Mouse (Mus musculus) midbrain, embryonic 11.5 days (tissue): ENCODE results near the gene Grk5. TPM values are rescaled to one million over a fixed set of nuclear protein-coding genes. Genes with fewer than 3 reads are reported as not detected.

Experiments
- ATAC-seq: fragments of 200-750 bp; cut with Nextera tagmentation; 2 replicates; pipeline ENCODE4 v1.8.0; 2017; ENCODE audit warnings: moderate TSS enrichment, moderate library complexity; ENCODE audit not compliant: low FRiP score
- DNase-seq: peaks from one replicate; pipeline ENCODE4 v3.0.0; 2015; ENCODE audit warnings: low spot score; ENCODE audit errors: missing footprints
- H3K27ac ChIP-seq: fragments of 300-500 bp; sonication (generic); 2 replicates; pipeline ENCODE4 v1.5.1; 2014; ENCODE audit warnings: low read depth, low read length
- H3K27me3 ChIP-seq: fragments of 300-500 bp; sonication (generic); 2 replicates; pipeline ENCODE4 v1.6.1; 2014; ENCODE audit warnings: mild to moderate bottlenecking, low read length, moderate library complexity, mixed read lengths; ENCODE audit not compliant: control insufficient read depth, insufficient read depth
- H3K36me3 ChIP-seq: fragments of 300-500 bp; sonication (generic); 2 replicates; pipeline ENCODE4 v1.6.1; 2014; ENCODE audit warnings: mild to moderate bottlenecking, low read length, moderate library complexity, mixed read lengths; ENCODE audit not compliant: control insufficient read depth, insufficient read depth
- H3K4me1 ChIP-seq: fragments of 300-500 bp; sonication (generic); 2 replicates; pipeline ENCODE4 v1.6.1; 2014; ENCODE audit warnings: low read length; ENCODE audit not compliant: control insufficient read depth, insufficient read depth
- H3K4me2 ChIP-seq: fragments of 300-500 bp; sonication (generic); 2 replicates; pipeline ENCODE4 v1.6.1; 2014; ENCODE audit warnings: mild to moderate bottlenecking, moderate library complexity
- H3K4me3 ChIP-seq: fragments of 300-500 bp; sonication (generic); 2 replicates; pipeline ENCODE4 v1.5.1; 2014; ENCODE audit warnings: low read depth, low read length
- H3K9ac ChIP-seq: fragments of 300-500 bp; sonication (generic); 2 replicates; pipeline ENCODE4 v1.6.1; 2014; ENCODE audit warnings: low read length
- H3K9me3 ChIP-seq: fragments of 300-500 bp; sonication (generic); 2 replicates; pipeline ENCODE4 v1.6.1; 2016; ENCODE audit warnings: low read length; ENCODE audit not compliant: control insufficient read depth
- WGBS: fragments of 180-500 bp; shearing (Covaris S2); extraction: QIAGEN DNeasy Blood & Tissue Kit; methylation state at CpG from one replicate; pipeline ENCODE4 v1.1.7; 2014; 5-methylcytosine and 5-hydroxymethylcytosine counted together
- polyA plus RNA-seq: library from polyadenylated mRNA; unstranded; fragments of >200 nt; fragmentation: Nextera tagmentation; extraction: Ambion mirVana; gene quantifications from 2 replicates; pipeline ENCODE4 v1.2.1, GENCODE M21; 2014

The Grk5 gene
- polyA plus RNA-seq, 1 experiment from 2014 or later: 2.7 TPM

- DNase-seq (no peak), ATAC-seq (no peak)
- 90% methylated on average over 1 of the region's 1 CpGs for WGBS
- H3K27me3 ChIP-seq: no peaks in the 10 kb centered on the region
- H3K4me1 ChIP-seq: no peaks in the 10 kb centered on the region
- no peak overlapping the region for H3K9ac ChIP-seq
- no peak overlapping the region for H3K4me2 ChIP-seq
- no peak overlapping the region for H3K4me3 ChIP-seq
- H3K36me3 ChIP-seq: no peaks in the 10 kb centered on the region
- no peaks in the 10 kb centered on the region for H3K9me3 ChIP-seq
- H3K27ac ChIP-seq: no peak overlapping the region
Observed at GRCm38 (mm10) chr19:61017477-61018266, 128.1 kb downstream of the Grk5 start.

- H3K4me3 ChIP-seq: no peak overlapping the region
- H3K9me3 ChIP-seq: no peaks in the 10 kb centered on the region
- H3K4me2 ChIP-seq: no peak overlapping the region
- H3K36me3 ChIP-seq: no peaks in the 10 kb centered on the region
- WGBS: 87% methylated on average over 2 of the region's 2 CpGs
- H3K4me1 ChIP-seq: no peaks in the 10 kb centered on the region
- H3K27me3 ChIP-seq: no peaks in the 10 kb centered on the region
- no peak overlapping the region for H3K9ac ChIP-seq
- no peak overlapping the region for H3K27ac ChIP-seq
- no peak for DNase-seq
- ATAC-seq: no peak
Observed at GRCm38 (mm10) chr19:61021502-61021901, 132.0 kb downstream of the Grk5 start.

GRCm38 (mm10) chr19:61021939-61022566 is 132.5 kb downstream of the Grk5 start:
- Histone ChIP-seq H3K4me3 (no peak overlapping the region), H3K4me1 (no peaks in the 10 kb centered on the region), H3K36me3 (no peaks in the 10 kb centered on the region), H3K9ac (no peak overlapping the region), H3K27me3 (no peaks in the 10 kb centered on the region), H3K27ac (no peak overlapping the region), H3K9me3 (no peaks in the 10 kb centered on the region), H3K4me2 (no peak overlapping the region)
- 88% methylated on average over 3 of the region's 3 CpGs for WGBS
- DNase-seq (no peak), ATAC-seq (no peak)

- Histone ChIP-seq H3K9me3 (no peaks in the 10 kb centered on the region), H3K27me3 (no peaks in the 10 kb centered on the region), H3K4me2 (no peak overlapping the region), H3K27ac (no peak overlapping the region), H3K9ac (no peak overlapping the region), H3K4me3 (no peak overlapping the region), H3K4me1 (no peaks in the 10 kb centered on the region), H3K36me3 (no peaks in the 10 kb centered on the region)
- ATAC-seq: no peak
- DNase-seq: no peak
- 85% methylated on average over 2 of the region's 2 CpGs for WGBS
Observed at GRCm38 (mm10) chr19:61031570-61031969, 142.0 kb downstream of the Grk5 start.

- no peaks in the 10 kb centered on the region for H3K4me1 ChIP-seq
- no peaks in the 10 kb centered on the region for H3K36me3 ChIP-seq
- ATAC-seq: no peak
- no peak overlapping the region for H3K27ac ChIP-seq
- no peak overlapping the region for H3K4me3 ChIP-seq
- no peaks in the 10 kb centered on the region for H3K9me3 ChIP-seq
- H3K9ac ChIP-seq: no peak overlapping the region
- DNase-seq: no peak
- H3K4me2 ChIP-seq: no peak overlapping the region
- no peaks in the 10 kb centered on the region for H3K27me3 ChIP-seq
Observed at GRCm38 (mm10) chr19:61039151-61039550, 149.6 kb downstream of the Grk5 start.

GRCm38 (mm10) chr19:61048646-61049045 is 159.1 kb downstream of the Grk5 start:
- no peak overlapping the region for H3K27ac ChIP-seq
- ATAC-seq (no peak), DNase-seq (no peak)
- WGBS: 90% methylated on average over 2 of the region's 2 CpGs
- no peaks in the 10 kb centered on the region for H3K9me3 ChIP-seq
- no peak overlapping the region for H3K9ac ChIP-seq
- no peaks in the 10 kb centered on the region for H3K27me3 ChIP-seq
- no peaks in the 10 kb centered on the region for H3K4me1 ChIP-seq
- H3K4me2 ChIP-seq: no peak overlapping the region
- H3K4me3 ChIP-seq: no peak overlapping the region
- no peaks in the 10 kb centered on the region for H3K36me3 ChIP-seq

GRCm38 (mm10) chr19:61049413-61049812 is 159.9 kb downstream of the Grk5 start:
- Histone ChIP-seq H3K36me3 (no peaks in the 10 kb centered on the region), H3K4me1 (no peaks in the 10 kb centered on the region), H3K9ac (no peak overlapping the region), H3K27ac (no peak overlapping the region), H3K27me3 (no peaks in the 10 kb centered on the region), H3K4me2 (no peak overlapping the region), H3K9me3 (no peaks in the 10 kb centered on the region), H3K4me3 (no peak overlapping the region)
- ATAC-seq (no peak), DNase-seq (no peak)
- 93% methylated on average over 1 of the region's 1 CpGs for WGBS

GRCm38 (mm10) chr19:61051151-61051550 is 161.6 kb downstream of the Grk5 start:
- H3K27me3 ChIP-seq: no peaks in the 10 kb centered on the region
- H3K36me3 ChIP-seq: no peaks in the 10 kb centered on the region
- H3K4me3 ChIP-seq: no peak overlapping the region
- no peak overlapping the region for H3K27ac ChIP-seq
- H3K9me3 ChIP-seq: no peaks in the 10 kb centered on the region
- no peak overlapping the region for H3K9ac ChIP-seq
- ATAC-seq: no peak
- no peak for DNase-seq
- H3K4me2 ChIP-seq: no peak overlapping the region
- 97% methylated on average over 1 of the region's 1 CpGs for WGBS
- H3K4me1 ChIP-seq: no peaks in the 10 kb centered on the region

- no peak for ATAC-seq
- Histone ChIP-seq H3K4me3 (no peak overlapping the region), H3K36me3 (no peaks in the 10 kb centered on the region), H3K4me1 (no peaks in the 10 kb centered on the region), H3K9ac (no peak overlapping the region), H3K4me2 (no peak overlapping the region), H3K27me3 (no peaks in the 10 kb centered on the region), H3K9me3 (no peaks in the 10 kb centered on the region), H3K27ac (no peak overlapping the region)
- no peak for DNase-seq
Observed at GRCm38 (mm10) chr19:61052008-61052407, 162.5 kb downstream of the Grk5 start.
